Mouse (Mus musculus): Measurements from ENCODE around the gene Tmem144.

Gene Tmem144

GRCm38 (mm10) chr3:79864824-79865223 is 12.3 kb upstream of the Tmem144 start:
- DNase-seq (ENCODE audit: low read depth, low spot score), result no peak

GRCm38 (mm10) chr3:79858221-79858620 is 5.6 kb upstream of the Tmem144 start:
- no peak for DNase-seq (ENCODE audit: low read depth, low spot score)

GRCm38 (mm10) chr3:79857780-79858179 is 5.2 kb upstream of the Tmem144 start:
- no peak for DNase-seq (ENCODE audit: low read depth, low spot score)

- DNase-seq (ENCODE audit: low read depth, low spot score), result no peak
These were observed 465 bp downstream of the Tmem144 start for GRCm38 (mm10) chr3:79852108-79852507.

DNA sequence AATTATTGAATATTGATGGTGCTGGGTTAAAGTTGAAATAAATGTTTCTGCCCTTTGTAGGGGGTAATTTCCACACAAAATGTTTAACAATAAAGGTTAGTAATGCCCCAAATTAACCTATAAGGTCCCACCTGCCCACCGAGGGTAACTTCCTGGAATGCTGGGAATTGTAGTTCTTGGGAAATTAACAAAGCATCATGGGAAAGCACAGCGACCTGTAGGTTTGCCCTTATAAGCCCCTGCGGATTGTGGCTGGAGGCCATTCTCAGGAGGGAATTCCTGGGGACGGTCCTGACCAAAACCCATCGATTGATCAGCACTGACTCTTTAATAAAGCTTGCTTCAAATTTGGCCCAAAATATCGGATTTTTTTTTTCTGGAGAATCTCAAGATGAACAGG is 1.9 kb downstream of the Tmem144 start:
- no peak for DNase-seq (ENCODE audit: low read depth, low spot score)

DNA sequence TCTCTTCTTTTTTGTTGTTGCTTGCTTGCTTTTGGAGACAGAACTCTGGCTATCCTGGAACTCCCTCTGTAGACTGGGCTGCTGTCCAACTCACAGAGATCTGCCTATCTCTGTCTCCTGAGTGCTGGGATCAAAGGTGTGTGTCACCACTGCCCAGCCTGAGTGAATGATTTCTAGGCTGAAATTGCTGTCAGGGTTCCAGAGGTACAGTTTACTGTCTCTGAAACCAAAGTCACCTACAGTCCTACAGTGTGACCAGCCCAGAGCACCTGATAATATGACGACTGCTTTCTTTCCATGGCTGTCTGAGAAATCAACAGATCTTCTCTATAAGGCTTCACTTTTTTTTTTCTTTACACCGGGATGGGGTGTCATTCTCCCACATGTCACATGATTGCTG is 3.0 kb downstream of the Tmem144 start:
- DNase-seq (ENCODE audit: low read depth, low spot score), result no peak

DNA sequence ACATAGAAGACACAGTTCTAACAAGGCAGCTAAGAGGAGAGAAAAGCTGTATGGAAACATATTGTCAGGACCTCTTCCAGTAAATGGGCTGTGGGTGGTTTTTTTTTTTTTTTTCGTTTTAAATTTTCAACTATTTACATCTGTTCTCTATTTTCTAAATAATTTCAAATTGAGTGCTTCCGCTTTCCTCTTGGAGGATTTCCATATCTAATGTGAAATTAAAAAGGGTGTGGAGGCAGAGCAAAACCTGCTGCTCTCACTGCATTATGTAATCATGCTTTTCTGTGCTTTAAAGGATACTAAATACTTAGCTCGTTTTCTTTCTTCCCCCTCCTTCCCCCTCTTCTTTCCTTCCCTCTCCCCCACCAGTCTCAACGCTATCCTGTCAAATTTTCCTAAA is 3.7 kb downstream of the Tmem144 start:
- no peak for DNase-seq (ENCODE audit: low read depth, low spot score)

- no peak for DNase-seq (ENCODE audit: low read depth, low spot score)
These were observed 5.9 kb downstream of the Tmem144 start for GRCm38 (mm10) chr3:79846633-79847032.

- DNase-seq (ENCODE audit: low read depth, low spot score), result no peak
These were observed 8.6 kb downstream of the Tmem144 start for GRCm38 (mm10) chr3:79843999-79844398.

GRCm38 (mm10) chr3:79842616-79843016 is 10.0 kb downstream of the Tmem144 start:
- DNase-seq (ENCODE audit: low read depth, low spot score), result no peak

GRCm38 (mm10) chr3:79842165-79842564 is 10.4 kb downstream of the Tmem144 start:
- DNase-seq (ENCODE audit: low read depth, low spot score), result no peak

- DNase-seq (ENCODE audit: low read depth, low spot score), result no peak
These were observed 11.1 kb downstream of the Tmem144 start for GRCm38 (mm10) chr3:79841475-79841874.

DNA sequence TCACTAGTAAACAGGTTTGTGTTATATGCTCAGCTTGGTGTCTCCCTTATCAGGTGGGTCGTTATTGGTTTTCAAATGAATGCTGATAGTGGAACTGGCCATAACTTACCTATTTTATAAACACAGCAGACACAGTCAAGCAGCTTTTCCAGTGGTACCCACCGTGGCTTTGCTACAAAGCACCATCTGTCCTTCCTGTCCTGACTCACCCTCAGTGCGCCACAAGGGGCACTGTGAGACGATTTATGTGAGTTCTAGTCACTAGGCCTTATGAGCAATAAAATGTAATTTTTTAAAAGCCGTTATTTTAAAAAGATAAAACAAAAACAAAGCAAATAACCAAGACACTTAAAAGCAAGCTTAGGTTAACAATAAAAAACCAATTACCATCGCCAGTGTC is 13.8 kb downstream of the Tmem144 start:
- DNase-seq (ENCODE audit: low read depth, low spot score), result no peak

DNA sequence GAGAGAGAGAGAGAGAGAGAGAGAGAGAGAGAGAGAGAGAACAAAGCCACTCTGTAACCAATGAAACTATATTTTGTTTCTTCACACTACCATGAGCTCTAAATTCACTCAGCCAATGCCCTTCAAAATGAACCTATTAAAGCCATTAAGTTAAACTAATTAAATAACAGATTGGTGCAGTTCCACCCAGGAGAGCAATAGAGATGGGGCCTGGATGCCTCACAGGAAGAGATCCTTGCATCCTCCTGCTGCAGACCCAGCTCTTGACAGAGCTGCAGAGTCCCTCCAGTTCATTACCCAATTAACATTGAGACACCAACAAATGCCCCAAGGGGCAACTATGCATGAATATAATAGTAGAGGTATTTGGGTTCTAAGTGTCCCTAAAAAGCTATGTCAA is 23.3 kb downstream of the Tmem144 start:
- no peak for DNase-seq (ENCODE audit: low read depth, low spot score)

DNA sequence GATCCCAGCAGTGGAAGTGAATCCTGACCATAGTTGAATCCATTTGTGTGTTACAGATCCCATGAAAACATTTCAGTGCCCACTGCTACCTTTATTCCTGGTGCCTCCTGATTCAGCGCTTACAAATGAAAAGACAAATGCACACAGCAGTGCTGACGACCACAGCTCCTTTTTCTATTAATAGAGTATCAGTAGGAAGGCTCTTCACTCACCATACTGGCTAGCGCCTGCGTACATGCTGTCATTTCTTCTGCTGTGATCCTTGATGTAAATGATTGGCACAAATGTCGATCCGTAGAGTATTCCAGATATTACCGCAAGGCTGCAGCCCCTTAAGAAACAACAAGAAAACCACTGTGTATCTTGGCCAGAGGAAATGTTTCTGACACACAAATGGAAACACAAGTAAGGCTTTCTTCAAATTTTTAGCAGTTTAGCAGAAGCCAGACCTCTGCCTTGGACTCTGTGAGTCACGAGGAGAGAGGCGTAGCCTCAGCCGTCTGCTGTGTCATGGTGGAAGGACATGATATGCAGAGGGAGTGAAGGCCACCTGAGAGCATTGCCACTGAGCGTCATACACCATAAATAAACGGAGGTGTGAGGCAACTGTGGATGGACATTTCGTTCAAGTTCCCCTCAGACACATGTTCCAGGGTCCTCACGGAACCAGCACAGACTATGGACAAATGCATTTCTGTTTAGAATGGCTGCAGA is 27.3 kb downstream of the Tmem144 start:
- DNase-seq (ENCODE audit: low read depth, low spot score), result no peak

GRCm38 (mm10) chr3:79823176-79823575 is 29.4 kb downstream of the Tmem144 start:
- DNase-seq (ENCODE audit: low read depth, low spot score), result no peak

GRCm38 (mm10) chr3:79821131-79821530 is 31.4 kb downstream of the Tmem144 start:
- DNase-seq (ENCODE audit: low read depth, low spot score), result no peak

GRCm38 (mm10) chr3:79818202-79818995 is 34.2 kb downstream of the Tmem144 start:
- no peak for DNase-seq (ENCODE audit: low read depth, low spot score)

GRCm38 (mm10) chr3:79816229-79816628 is 36.3 kb downstream of the Tmem144 start:
- no peak for DNase-seq (ENCODE audit: low read depth, low spot score)

GRCm38 (mm10) chr3:79813814-79814490 is 38.6 kb downstream of the Tmem144 start:
- DNase-seq (ENCODE audit: low read depth, low spot score), result peak; percentile 60

DNA sequence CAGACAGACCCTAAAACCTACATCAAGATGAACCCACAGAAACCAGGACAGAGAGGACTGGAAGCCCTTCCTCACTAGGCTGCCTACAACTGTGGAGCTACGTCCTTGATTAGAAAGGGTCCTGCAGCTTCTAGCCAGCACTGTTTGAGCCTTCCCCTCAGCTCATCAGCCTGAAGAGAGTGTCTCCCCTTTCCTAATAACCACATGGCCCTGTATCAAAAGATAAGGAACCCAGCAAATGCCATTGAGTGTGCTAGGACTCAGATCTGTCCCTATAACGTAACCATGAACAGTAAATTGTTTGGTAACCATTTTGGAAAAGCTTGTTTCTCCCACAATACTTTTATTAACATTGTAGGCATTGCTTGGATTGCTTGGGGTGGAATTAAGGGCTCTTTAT is 40.5 kb downstream of the Tmem144 start:
- no peak for DNase-seq (ENCODE audit: low read depth, low spot score)

- no peak for DNase-seq (ENCODE audit: low read depth, low spot score)
These were observed 40.9 kb downstream of the Tmem144 start for GRCm38 (mm10) chr3:79811632-79812031.

GRCm38 (mm10) chr3:79810563-79810962 is 42.0 kb downstream of the Tmem144 start:
- DNase-seq (ENCODE audit: low read depth, low spot score), result no peak
